Mouse (Mus musculus): ENCODE measurements around the gene Prkcq.
A peak's percentile ranks its signal among the peaks of the same experiment; 100 is the strongest.

Gene Prkcq

DNA sequence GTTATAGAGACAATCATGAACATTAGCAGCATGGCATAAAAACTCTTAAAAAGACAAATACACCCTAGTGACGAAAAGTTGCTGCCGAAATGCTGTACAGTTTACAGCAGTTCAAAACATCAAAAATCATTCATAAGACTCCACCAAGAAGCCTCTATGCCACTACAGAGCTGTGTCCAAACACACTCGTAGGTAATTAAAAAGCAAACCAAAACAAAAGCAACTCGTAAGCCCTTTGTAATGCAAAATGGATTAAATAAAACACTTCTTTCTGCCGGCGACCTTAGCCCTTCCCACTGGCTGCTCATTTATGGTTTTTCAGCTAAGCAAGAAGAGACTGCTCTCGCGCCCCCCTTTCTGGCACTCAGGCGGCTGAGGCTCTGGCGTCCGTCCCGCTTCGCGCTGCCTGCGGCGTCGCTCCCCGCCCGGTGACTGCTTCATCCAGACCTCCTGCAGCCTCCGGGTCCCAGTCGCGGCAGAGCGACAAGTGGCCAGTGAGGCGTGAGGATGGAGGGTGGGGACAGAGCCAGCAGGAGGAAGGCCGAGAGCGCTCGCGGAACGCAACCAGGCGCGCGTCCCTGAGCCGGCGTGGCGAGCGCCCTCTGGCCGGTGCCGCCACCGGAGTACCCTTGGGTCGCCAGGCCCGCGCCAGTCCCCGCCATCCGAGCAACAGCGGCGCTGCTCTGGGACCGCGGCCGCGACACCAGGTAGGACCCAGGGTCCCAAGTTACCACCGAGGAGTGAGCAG, at the start of gene Prkcq:
Gene Prkcq, plus strand, starts transcription at position 355 of the 748 bp plus-strand sequence.
- peak; percentile 86 for DNase-seq

DNA sequence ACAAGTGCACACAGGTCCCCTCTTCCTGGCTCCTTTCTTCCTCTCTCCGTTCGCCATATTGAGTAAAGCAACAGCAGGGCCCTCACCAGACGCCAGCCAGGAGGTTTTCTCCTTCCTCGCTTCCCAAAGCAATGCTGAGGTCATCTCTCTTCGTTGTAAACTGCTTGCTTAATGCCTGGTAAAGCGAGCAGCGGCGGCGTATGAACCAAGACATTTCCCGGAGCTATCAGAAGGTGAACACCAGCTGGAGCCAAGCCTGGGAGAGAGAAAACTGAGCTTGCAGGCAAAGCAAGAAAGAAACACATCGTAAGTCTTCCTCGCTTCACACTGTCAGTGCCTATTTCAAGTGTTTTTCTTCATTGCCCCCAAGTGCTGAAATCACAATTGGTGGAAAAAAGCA, 41.0 kb upstream of the Prkcq start:
- DNase-seq: no peak

DNA sequence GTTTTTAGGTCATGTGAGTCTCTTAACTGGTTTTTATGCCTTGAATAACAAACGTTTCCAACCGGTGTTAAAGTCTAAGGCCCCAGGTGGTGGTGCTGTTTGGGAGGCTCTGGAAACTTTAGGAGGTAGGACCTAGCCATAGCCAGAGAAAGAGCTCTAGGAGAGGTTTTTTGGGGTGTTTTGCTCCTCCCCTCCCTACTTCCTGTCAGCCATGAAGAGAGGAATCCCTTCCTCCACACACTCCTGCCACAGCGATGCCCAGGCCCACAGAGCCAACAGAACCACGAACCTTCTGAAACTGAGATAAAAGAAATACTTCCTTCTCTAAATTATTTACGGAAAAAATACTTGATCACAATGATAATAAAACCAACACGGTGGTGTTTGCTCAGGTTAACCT, 36.2 kb upstream of the Prkcq start:
- no peak for DNase-seq

- no peak for DNase-seq
These were observed 33.8 kb upstream of the Prkcq start for GRCm38 (mm10) chr2:11138076-11138475.

DNA sequence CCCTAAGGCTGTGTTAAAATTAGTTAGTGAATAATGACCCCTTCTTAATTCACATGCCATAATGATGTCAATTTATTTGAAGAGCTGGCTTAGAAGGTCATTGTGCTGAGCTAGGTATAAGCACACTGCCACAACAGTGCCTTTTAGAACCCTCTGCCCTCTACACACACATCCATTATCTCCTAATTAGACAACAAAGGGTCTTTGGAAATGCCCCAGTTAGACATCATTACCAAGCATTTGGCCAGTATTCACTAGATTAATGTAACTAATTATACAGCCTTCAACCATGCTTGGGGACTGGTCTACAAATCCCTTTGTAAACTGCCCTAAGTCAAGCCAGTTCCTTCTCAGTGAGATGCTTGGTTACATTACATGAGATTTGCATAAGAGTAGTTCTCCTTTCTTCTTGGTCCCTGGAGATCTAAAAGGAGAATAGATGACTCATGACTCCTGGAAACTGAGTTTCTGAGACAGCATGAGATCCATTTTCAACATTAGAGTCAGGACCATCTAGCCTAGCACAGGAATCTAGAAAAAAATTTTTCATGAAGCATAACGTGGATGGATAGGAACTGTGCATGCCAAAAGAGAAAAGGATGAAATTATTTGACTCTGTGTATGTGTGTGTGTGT, 32.3 kb upstream of the Prkcq start:
- DNase-seq: peak; percentile 74

GRCm38 (mm10) chr2:11140385-11140784, 31.5 kb upstream of the Prkcq start:
- DNase-seq: no peak

DNA sequence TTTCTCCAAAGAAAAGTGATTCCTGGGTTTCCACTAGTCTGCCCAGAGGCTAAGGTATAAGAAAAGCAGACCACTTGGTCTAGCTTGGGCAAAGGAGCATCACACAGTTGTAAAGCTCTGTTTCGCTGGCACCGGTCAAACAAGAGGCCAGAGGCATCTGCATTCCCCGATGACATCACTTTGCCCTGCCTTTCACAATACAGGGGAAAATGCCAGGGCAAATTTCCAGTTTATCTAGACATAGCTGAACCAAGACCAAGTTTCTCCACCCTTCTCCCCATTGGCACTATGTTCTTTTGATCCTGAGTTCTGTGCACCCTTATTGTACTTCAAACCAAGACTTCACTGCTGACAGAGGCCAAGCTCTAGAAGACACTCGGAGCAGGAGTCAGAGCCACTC, 22.8 kb upstream of the Prkcq start:
- no peak for DNase-seq

DNA sequence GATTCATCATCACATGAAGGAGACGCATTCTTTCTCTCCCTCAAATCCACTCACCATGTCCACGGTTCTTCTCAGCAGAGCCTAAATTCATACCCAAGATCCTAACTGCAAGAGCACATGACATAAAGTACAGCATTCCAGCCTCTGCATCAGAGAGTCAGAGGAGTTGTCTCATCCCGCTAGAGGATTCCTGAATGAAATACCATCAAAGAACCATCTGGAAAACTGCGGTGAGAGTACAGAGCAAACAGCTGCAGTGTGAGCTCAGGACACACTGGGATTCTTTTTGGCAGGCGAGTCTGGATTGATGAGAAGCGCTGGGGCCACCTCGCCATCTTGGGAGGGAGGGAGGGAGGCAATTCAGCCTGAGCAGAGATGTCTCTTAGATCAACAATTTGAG, 20.9 kb upstream of the Prkcq start:
- no peak for DNase-seq

- DNase-seq: no peak
These were observed 20.1 kb upstream of the Prkcq start for GRCm38 (mm10) chr2:11151655-11152323.

- DNase-seq: no peak
These were observed 12.3 kb upstream of the Prkcq start for GRCm38 (mm10) chr2:11159641-11160040.

GRCm38 (mm10) chr2:11160696-11161095, 11.2 kb upstream of the Prkcq start:
- no peak for DNase-seq

DNA sequence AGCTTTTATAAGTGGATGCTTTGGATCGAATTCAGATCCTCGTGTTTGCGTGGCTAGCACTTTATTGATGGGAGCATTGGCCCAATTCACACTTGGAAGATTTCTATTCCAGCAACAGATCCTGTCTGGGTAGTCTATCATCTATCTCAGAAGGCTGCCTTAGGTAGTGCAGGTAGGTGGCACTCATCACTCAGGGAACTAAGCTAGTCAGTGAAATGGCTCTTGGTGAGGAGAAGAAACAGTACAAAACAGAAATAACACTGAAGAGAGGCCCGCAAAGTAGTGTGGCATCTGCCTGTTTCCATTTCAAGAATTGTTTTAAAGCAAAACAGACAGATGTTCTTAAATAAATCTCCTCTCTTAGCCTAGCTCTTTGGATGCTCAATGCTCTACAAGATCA, 10.6 kb upstream of the Prkcq start:
- no peak for DNase-seq

DNA sequence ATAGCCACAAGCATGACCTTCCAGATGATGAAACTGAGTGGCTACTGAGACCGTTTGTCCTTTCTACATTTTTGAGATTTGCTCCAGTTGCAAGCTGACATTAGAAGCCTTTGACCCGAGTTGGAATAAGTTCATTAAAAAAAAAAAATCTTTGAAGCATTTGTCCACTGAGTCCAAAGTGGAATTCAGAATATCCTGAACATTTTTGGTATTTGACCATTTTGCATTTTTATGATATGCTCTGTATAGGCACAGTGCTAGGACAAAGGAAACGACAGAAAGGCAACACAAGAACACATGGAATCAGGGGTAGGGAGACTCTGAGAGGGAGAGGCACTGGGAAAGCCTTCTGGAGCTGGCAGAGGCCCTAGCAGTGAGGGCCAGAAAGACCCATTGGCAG, 9.2 kb upstream of the Prkcq start:
- no peak for DNase-seq

- peak; percentile 64 for DNase-seq
These were observed 7.7 kb upstream of the Prkcq start for GRCm38 (mm10) chr2:11164170-11164569.

GRCm38 (mm10) chr2:11169721-11170335, 2.1 kb upstream of the Prkcq start:
- no peak for DNase-seq

GRCm38 (mm10) chr2:11172831-11173414, 1.0 kb downstream of the Prkcq start:
- DNase-seq: peak; percentile 44

- DNase-seq: no peak
These were observed 1.6 kb downstream of the Prkcq start for GRCm38 (mm10) chr2:11173521-11173920.

DNA sequence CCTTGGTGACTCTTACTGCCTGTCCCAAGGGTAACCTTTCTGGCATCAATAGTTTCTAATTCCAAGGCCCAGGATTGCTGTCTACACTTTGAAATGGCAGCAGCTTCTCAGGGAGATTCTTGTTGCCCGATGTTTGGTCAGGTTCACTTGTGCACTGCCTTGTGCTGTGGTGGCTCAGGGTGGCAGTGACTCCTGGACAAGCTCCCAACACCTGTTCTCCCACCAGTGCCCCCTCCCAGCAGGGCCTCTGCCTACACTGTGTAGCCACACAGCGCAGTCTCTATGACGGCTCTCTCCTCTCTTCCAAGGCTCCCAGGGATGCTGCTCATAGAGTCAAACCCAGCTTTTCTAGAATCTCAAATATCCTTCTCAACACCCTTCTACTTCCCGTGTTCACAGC, 2.2 kb downstream of the Prkcq start:
- DNase-seq: no peak

GRCm38 (mm10) chr2:11177880-11178279, 6.0 kb downstream of the Prkcq start:
- no peak for DNase-seq

DNA sequence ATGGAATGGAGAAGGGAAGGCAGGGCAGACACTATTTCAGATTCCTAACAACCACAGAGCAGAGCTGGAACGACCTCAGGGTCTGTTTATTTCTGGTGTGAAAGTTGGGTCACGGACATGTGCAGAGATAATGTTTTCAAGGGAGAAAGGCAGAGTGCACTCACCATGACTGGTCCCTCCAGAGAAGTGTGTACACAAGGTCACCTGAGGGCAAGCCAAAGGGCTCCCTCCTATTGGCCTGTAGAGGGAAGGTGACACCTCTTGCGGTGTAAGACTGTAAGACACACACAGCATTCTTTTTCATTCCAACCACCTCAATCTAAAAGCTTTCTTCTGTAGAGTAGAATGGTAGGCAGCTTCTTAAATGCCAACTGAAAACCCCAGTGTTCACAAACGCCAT, 9.6 kb downstream of the Prkcq start:
- DNase-seq: no peak

- no peak for DNase-seq
These were observed 10.2 kb downstream of the Prkcq start for GRCm38 (mm10) chr2:11182096-11182495.

GRCm38 (mm10) chr2:11183991-11184390, 12.1 kb downstream of the Prkcq start:
- no peak for DNase-seq

DNA sequence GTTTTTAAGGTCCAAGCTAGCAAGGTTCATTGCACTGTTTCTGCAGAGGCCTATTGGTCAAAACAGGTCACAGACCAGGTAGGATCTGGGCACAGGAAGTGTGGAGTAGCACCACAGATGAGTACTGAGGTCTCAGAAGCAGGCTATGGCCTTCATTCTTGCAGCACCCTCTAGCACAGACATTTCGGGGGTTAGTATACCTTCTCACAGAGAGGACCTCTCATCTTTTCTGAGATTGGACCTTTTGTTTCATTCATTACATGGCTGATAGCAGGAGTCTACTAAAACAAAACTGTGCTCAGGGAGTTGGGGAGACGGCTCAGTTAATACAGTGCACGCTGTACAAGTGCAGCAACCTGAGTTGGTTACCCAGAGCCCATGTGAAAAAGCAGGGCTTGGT, 14.7 kb downstream of the Prkcq start:
- DNase-seq: no peak

Data from retina, postnatal 1 day (tissue).